Mouse (Mus musculus) neural tube, embryonic 13.5 days (tissue): ENCODE results near the gene Alkbh7. TPM values are rescaled to one million over a fixed set of nuclear protein-coding genes. Genes with fewer than 3 reads are reported as not detected.

Experiments
- ATAC-seq: fragments of 200-750 bp; cut with Nextera tagmentation; 2 replicates; pipeline ENCODE4 v1.8.0; 2017; ENCODE audit warnings: low read depth, mild to moderate bottlenecking, moderate TSS enrichment, moderate library complexity
- H3K27ac ChIP-seq: fragments of 300-500 bp; sonication (generic); replicated peaks from 2 replicates; pipeline ENCODE4 v1.5.1; 2015; ENCODE audit warnings: moderate library complexity, mild to moderate bottlenecking, inconsistent platforms
- H3K27me3 ChIP-seq: fragments of 300-500 bp; sonication (generic); 2 replicates; pipeline ENCODE4 v1.6.1; 2015; ENCODE audit warnings: mild to moderate bottlenecking, inconsistent platforms
- H3K36me3 ChIP-seq: fragments of 300-500 bp; sonication (generic); 2 replicates; pipeline ENCODE4 v1.6.1; 2015; ENCODE audit warnings: mild to moderate bottlenecking, inconsistent platforms
- H3K4me1 ChIP-seq: fragments of 300-500 bp; sonication (generic); replicated peaks from 2 replicates; pipeline ENCODE4 v1.6.1; 2015; ENCODE audit warnings: inconsistent platforms
- H3K4me2 ChIP-seq: fragments of 300-500 bp; sonication (generic); 2 replicates; pipeline ENCODE4 v1.6.1; 2015; ENCODE audit warnings: inconsistent platforms, mild to moderate bottlenecking, moderate library complexity
- H3K4me3 ChIP-seq: fragments of 300-500 bp; sonication (generic); 2 replicates; pipeline ENCODE4 v1.5.1; 2015; ENCODE audit warnings: mild to moderate bottlenecking, inconsistent platforms
- H3K9ac ChIP-seq: fragments of 300-500 bp; sonication (generic); 2 replicates; pipeline ENCODE4 v1.6.1; 2015; ENCODE audit warnings: moderate library complexity, mild to moderate bottlenecking, inconsistent platforms
- H3K9me3 ChIP-seq: fragments of 300-500 bp; sonication (generic); 2 replicates; pipeline ENCODE4 v1.6.1; 2016; ENCODE audit warnings: inconsistent platforms
- WGBS: fragments of 180-500 bp; shearing (Covaris S2); methylation state at CpG from one replicate; pipeline ENCODE4 v1.1.7; 2015; 5-methylcytosine and 5-hydroxymethylcytosine counted together
- polyA plus RNA-seq: library from polyadenylated mRNA; unstranded; fragments of >200 nt; fragmentation: Nextera tagmentation; extraction: Ambion mirVana; gene quantifications from 2 replicates; pipeline ENCODE4 v1.2.1, GENCODE M21; 2015

Alkbh7 gene
- polyA plus RNA-seq, 1 experiment from 2014 or later, result 45.9 TPM

DNA sequence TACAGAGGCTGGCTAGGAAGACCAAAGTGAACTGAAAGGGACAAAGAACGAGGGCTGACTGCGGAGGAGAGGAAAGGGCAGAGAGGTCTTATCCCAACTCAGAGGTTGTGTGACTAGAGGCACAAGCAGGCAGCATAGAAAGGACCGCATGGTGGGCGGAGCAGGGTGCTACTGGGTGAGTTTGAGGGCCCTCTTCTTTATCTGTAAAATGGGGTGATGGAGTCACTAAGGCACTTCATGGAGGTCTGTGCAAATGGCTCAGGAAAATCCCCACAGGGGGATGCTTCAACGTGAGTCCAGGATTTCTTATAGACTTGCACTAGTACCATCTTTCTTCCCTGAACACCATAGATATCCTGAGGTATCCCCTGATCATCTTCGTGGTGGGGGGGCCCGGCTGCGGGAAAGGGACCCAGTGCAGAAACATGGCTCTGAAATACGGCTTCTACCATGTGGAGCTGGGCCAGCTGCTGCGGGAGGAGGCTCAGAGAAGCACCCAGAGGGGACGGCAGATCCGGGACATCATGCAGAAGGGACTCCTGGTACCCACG is 15.2 kb downstream of the Alkbh7 start:
- Histone ChIP-seq H3K27ac (peak overlapping the region; percentile 97), H3K4me1 (peaks cover 26% of the 10 kb centered on the region), H3K9ac (peak overlapping the region; percentile 85), H3K4me2 (peak overlapping the region; percentile 80), H3K36me3 (peaks cover 23% of the 10 kb centered on the region), H3K4me3 (peak overlapping the region; percentile 82), H3K27me3 (no peaks in the 10 kb centered on the region), H3K9me3 (no peaks in the 10 kb centered on the region)
- no peak for ATAC-seq
- 69% methylated on average over 13 of the region's 13 CpGs for WGBS

DNA sequence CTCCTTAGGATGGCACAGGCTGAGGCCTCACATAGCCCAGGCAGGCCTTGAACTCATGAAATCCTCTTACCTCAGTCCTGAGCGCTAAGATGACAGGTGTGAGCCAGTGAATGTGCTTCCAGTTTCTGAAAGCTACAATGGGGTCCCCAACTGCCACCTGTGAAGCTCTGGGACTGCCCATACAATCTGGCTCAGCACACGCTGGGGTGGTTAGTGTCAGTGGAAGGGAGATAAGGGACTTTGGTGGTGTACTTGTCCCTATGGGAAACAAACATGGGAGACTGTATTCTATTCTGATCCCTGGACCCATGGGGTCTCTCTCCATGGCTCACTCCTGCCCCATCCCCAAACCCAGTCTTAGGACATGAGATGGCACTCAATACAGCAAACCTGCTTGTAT is 22.6 kb downstream of the Alkbh7 start:
- Histone ChIP-seq H3K9ac (no peak overlapping the region), H3K9me3 (no peaks in the 10 kb centered on the region), H3K4me1 (no peaks in the 10 kb centered on the region), H3K27ac (no peak overlapping the region), H3K4me2 (no peak overlapping the region), H3K36me3 (peaks cover 53% of the 10 kb centered on the region), H3K4me3 (no peak overlapping the region), H3K27me3 (no peaks in the 10 kb centered on the region)
- no peak for ATAC-seq
- 86% methylated on average over 2 of the region's 2 CpGs for WGBS

DNA sequence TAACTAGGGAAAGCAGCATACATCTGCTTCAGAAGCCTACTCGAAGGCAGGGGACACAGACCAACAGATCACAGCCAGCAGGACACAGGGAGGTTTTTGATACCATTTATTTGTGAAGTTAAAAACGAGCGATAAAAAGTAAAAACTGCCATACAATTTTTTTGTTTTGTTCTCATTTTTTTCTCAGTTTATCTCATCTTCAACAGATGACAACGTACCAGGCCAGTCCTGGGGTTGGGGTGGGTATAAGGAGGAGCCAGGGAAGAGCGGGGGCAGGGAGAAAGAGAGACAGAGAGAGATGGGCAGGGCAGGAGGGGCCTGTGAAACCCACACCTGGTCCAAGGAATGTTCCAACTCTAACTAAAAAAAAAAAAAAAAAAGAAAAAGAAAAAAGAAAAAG is 23.8 kb downstream of the Alkbh7 start:
- 92% methylated on average over 5 of the region's 5 CpGs for WGBS
- Histone ChIP-seq H3K4me1 (no peaks in the 10 kb centered on the region), H3K36me3 (peaks cover 66% of the 10 kb centered on the region)

DNA sequence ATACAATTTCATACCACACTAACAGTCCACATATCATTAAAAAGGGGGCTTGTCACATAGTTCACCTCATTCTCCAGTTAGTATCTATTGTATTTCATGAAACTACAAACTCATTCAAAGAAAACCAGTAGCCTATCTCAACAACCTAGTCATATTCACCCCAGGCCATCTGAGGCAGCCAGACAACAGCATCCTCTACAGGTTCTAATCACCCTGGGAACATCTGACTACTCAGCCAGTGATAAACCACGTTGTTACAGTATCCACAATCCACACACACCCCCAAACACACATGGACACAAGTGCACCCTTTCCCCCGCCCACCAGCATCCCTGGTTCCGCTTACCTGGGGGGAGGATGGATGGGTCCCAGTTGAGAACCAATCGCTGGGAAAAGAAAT is 30.3 kb downstream of the Alkbh7 start:
- H3K4me1 ChIP-seq, result peaks cover 24% of the 10 kb centered on the region
- 87% methylated on average over 4 of the region's 4 CpGs for WGBS
- no peak overlapping the region for H3K4me2 ChIP-seq
- H3K9me3 ChIP-seq, result no peaks in the 10 kb centered on the region
- H3K4me3 ChIP-seq, result no peak overlapping the region
- no peak for ATAC-seq
- no peak overlapping the region for H3K9ac ChIP-seq
- H3K27me3 ChIP-seq, result no peaks in the 10 kb centered on the region
- H3K27ac ChIP-seq, result no peak overlapping the region
- peaks cover 63% of the 10 kb centered on the region for H3K36me3 ChIP-seq

More for the DNA sequence above, 23.8 kb downstream of the Alkbh7 start:
- Histone ChIP-seq H3K27me3 (no peaks in the 10 kb centered on the region), H3K9me3 (no peaks in the 10 kb centered on the region), H3K4me2 (no peak overlapping the region), H3K9ac (no peak overlapping the region), H3K27ac (no peak overlapping the region), H3K4me3 (no peak overlapping the region)
- no peak for ATAC-seq

DNA sequence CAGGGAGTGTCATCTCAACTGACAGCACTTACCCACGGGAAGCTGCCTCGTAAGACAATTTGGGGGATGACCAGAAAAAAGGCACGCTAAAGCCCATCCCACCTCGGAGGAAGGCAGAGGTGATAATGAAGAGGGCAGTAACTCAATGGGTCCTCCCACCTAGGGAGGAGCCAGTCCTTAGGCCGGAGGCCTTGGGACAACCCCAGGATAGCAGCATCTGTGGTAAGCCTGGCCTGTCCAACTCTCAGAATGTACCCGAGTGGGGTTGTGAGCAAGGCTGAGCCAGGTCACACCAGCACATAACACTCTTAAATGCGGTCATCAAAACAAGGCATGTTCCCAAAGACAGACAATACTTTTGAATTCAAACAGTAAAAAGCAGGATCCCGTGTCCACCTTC is 32.6 kb downstream of the Alkbh7 start:
- H3K27ac ChIP-seq, result no peak overlapping the region
- peak overlapping the region; percentile 92 for H3K4me3 ChIP-seq
- H3K9me3 ChIP-seq, result no peaks in the 10 kb centered on the region
- peaks cover 29% of the 10 kb centered on the region for H3K4me1 ChIP-seq
- 43% methylated on average over 8 of the region's 8 CpGs for WGBS
- ATAC-seq, result no peak
- H3K36me3 ChIP-seq, result peaks cover 41% of the 10 kb centered on the region
- peak overlapping the region; percentile 99 for H3K9ac ChIP-seq
- peak overlapping the region; percentile 98 for H3K4me2 ChIP-seq
- H3K27me3 ChIP-seq, result no peaks in the 10 kb centered on the region

DNA sequence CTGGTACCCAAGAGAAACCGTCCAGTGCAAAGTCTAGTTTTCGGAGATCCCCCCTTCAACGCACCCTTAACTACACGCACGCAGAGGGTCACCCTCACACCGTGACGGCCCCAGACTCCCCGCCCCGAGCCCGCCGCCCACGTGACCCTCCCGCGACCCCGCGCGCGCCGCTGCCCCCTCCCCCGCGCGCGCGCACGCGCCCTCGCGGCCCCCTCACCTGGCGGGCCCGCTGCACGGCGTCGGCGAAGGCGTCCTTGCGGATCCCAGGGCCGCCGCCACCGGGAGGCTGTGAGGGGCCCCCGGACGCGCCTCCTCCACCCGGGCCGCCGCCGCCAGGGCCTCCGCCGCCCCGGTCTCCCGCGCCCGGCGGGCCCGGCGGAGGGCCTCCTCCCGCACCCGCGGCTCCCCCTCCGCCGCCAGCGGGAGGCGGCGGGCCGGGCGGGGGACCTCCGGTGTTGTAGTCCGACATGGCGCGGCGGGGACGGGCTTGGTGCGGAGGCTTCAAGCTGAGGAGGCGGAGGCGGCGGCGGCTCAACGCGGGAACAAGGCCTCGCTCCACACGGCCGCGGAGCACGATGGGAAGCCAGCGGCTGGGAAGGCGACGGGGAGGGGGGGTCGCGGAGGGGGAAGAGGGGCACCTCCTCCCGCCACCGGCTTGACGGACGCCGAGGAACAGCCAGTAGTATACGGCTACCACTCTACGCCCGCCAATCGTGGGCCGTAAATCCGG is 34.0 kb downstream of the Alkbh7 start, which contains the start of gene Khsrp:
TSS of gene Khsrp (minus strand) at position 592 of the 730 bp plus-strand sequence.
- H3K4me1 ChIP-seq, result peaks cover 29% of the 10 kb centered on the region
- peak within 1 kb of the TSS; percentile 98 for H3K4me2 ChIP-seq
- peak within 1 kb of the TSS; percentile 99 for H3K9ac ChIP-seq
- H3K27me3 ChIP-seq, result no peaks in the 10 kb centered on the region
- no peak for ATAC-seq
- H3K27ac ChIP-seq, result peak within 1 kb of the TSS; percentile 97
- H3K9me3 ChIP-seq, result no peaks in the 10 kb centered on the region
- peak within 1 kb of the TSS; percentile 92 for H3K4me3 ChIP-seq
- H3K36me3 ChIP-seq, result peaks cover 27% of the 10 kb centered on the region
- WGBS, result under 1% methylated on average over 82 of the region's 99 CpGs

DNA sequence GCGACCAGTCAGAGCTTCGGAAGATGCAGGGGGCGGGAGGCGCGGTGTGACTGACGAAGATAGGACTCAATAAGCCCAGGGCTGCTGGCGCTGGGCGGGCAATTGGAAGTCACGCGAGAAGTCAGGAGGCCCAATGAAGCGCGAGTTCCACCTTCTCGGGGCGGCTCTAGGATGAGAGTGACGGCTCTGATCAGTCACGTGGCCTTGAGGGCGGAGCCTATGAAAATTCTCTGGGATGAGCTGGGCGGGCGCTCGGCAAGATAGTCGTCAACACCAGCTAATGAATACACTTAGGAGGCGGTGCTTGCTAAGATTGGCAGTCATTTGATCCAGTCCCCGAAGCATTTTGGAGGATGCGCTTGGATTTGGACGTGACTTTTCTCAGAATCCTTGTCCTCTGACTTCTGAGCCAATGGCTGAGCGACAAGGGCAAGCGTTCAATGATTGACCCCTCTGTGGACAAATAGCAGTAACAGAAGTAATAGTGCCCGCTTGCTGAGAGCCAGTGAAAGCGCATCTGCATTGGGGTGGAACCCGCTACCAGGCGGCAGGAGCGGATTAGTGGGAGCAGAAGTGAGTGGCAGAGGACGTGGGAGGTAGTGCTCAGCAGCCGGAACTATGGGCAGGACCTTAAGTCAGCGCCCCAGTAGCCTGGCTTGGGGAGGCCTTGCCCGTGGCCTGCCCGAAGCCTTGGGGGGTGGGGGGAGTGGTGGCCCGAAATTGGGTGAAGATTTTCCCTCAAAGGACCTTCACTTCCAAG is 34.7 kb downstream of the Alkbh7 start:
- H3K27ac ChIP-seq, result peak overlapping the region; percentile 90
- H3K27me3 ChIP-seq, result no peaks in the 10 kb centered on the region; the same call in 1 of the 2 replicates
- peak overlapping the region; percentile 92 for H3K4me3 ChIP-seq
- peak overlapping the region; percentile 67 for H3K9ac ChIP-seq
- peaks cover 20% of the 10 kb centered on the region for H3K36me3 ChIP-seq
- peaks cover 29% of the 10 kb centered on the region for H3K4me1 ChIP-seq
- H3K9me3 ChIP-seq, result no peaks in the 10 kb centered on the region
- peak; percentile 99 for ATAC-seq
- peak overlapping the region; percentile 68 for H3K4me2 ChIP-seq
- 1% methylated on average over 38 of the region's 38 CpGs for WGBS

DNA sequence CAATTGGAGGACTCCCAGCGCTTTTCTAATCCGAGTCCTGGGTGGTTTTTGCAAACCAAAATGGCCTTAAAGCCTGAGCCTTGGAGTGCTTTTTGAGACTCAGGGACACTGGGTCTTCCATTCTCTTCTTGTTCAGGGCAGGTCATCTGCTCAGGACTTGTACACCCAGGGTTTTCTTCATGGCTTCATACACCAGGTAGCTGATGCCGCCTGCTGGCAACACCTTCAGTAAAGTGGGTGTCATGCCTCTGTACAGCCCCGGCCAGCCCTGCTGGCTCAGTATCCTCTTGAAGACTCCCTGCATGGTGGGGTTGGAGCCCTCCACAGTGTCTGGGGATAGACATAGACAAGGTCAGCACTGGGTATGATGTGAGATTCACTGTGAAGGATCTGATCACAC is 35.7 kb downstream of the Alkbh7 start:
- 87% methylated on average over 4 of the region's 4 CpGs for WGBS
- Histone ChIP-seq H3K27me3 (peaks cover 3% of the 10 kb centered on the region), H3K27ac (peak overlapping the region; percentile 90; the same call in 1 of the 2 replicates)

DNA sequence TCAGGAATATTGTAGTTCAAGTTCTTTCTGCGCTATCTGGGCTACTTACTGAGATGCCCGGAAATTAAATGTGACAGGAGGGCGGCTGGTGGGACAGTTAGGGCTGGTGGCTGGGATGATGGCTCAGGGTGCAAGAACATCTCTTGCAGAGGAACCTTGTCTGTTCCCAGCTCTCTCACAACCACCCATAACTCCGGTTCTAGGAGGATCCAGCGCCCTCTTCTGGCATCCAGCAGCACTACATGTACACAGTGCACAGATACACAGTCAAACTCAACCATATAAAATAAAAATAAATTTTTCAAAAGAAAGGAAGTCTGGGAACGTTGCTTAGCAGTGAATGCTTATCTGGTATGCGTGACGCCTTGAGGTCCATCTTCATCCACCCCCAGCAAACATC is 41.8 kb downstream of the Alkbh7 start:
- no peak overlapping the region for H3K4me2 ChIP-seq
- no peaks in the 10 kb centered on the region for H3K36me3 ChIP-seq
- H3K9ac ChIP-seq, result no peak overlapping the region
- 42% methylated on average over 8 of the region's 8 CpGs for WGBS
- no peak overlapping the region for H3K4me3 ChIP-seq
- peaks cover 22% of the 10 kb centered on the region for H3K27me3 ChIP-seq
- no peaks in the 10 kb centered on the region for H3K9me3 ChIP-seq
- H3K4me1 ChIP-seq, result no peaks in the 10 kb centered on the region
- H3K27ac ChIP-seq, result no peak overlapping the region
- ATAC-seq, result no peak

More for the DNA sequence above, 35.7 kb downstream of the Alkbh7 start:
- Histone ChIP-seq H3K4me2 (peak overlapping the region; percentile 68; the same call in 1 of the 2 replicates), H3K36me3 (peaks cover 10% of the 10 kb centered on the region), H3K4me1 (peaks cover 29% of the 10 kb centered on the region), H3K4me3 (peak overlapping the region; percentile 45), H3K9ac (no peak overlapping the region), H3K9me3 (no peaks in the 10 kb centered on the region)
- ATAC-seq, result no peak

DNA sequence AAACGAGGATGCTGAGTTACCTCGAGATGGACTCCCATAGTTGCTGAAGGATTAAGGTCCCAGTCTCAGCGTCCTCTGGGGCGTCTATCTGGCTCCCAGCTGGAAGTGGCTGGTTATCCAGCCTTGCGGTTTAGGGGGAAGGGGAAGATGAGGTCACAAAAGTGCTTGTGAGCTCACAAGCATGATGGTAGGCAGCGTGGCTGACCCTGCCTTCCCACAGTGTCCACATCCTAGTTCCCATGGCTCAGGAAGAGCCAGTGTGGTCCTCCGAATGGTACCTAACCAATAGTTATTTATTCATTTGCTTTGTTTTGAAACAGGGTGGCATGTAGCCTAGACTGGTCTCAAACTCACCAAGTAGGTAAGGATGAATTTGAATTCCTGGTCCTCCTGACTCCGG is 44.4 kb downstream of the Alkbh7 start, which contains the start of gene Slc25a41:
TSS of gene Slc25a41 (minus strand) at position 101 of the 400 bp plus-strand sequence.
- Histone ChIP-seq H3K36me3 (peaks cover 19% of the 10 kb centered on the region), H3K4me2 (no peak within 1 kb of the TSS), H3K9ac (no peak within 1 kb of the TSS), H3K4me3 (no peak within 1 kb of the TSS), H3K27me3 (peaks cover 22% of the 10 kb centered on the region), H3K27ac (no peak within 1 kb of the TSS), H3K9me3 (no peaks in the 10 kb centered on the region), H3K4me1 (no peaks in the 10 kb centered on the region)
- 75% methylated on average over 8 of the region's 8 CpGs for WGBS
- ATAC-seq, result no peak

DNA sequence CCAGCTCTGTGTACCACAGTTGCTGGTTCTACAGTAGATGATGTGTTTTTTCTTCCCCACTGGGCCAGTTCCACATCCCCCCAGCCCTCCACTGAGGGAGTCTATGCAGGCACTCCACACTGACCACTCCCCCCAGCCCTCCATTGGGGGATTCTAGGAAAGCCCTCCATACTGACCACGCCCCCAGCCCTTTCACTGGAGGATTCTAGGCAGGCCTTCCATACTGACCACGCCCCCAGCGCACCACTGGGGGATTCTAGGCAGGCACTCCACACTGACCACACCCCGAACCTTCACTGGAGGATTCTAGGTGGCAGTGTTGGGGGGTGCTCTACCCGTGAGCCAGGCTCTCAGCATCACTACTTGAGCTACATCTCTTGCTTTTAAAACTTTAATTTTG is 50.3 kb downstream of the Alkbh7 start:
- Histone ChIP-seq H3K4me2 (no peak overlapping the region), H3K36me3 (peaks cover 64% of the 10 kb centered on the region), H3K27ac (no peak overlapping the region), H3K4me1 (no peaks in the 10 kb centered on the region), H3K27me3 (no peaks in the 10 kb centered on the region), H3K9ac (no peak overlapping the region), H3K4me3 (no peak overlapping the region), H3K9me3 (no peaks in the 10 kb centered on the region)
- 0 out of 2 replicates have a peak, but pooled peaks have one; percentile 14 for ATAC-seq
- WGBS, result 39% methylated on average over 5 of the region's 5 CpGs

DNA sequence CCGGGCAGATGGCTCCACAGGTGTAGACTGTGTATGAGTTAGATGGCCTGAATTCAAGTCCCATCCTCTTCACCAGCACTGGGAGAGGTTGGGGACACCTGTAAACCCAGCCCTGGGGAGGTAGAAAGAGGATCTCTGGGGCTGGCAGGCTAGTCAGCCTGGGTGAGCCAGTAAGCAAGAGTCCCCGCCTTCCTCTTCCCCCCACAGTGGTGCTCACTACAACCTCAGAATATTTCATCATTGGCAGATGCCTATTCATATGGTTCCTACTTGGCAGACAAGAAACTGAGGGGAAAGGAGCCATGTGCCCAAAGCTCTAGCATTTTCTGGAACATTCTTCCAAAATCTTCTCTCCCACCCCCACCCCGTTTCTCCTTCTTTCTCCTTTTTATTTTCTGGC is 51.7 kb downstream of the Alkbh7 start:
- Histone ChIP-seq H3K4me3 (no peak overlapping the region), H3K4me1 (no peaks in the 10 kb centered on the region), H3K9ac (no peak overlapping the region), H3K36me3 (peaks cover 78% of the 10 kb centered on the region), H3K27ac (no peak overlapping the region), H3K9me3 (no peaks in the 10 kb centered on the region), H3K4me2 (no peak overlapping the region), H3K27me3 (no peaks in the 10 kb centered on the region)
- WGBS, result 93% methylated on average over 3 of the region's 3 CpGs
- no peak for ATAC-seq
